Mouse (Mus musculus) heart, postnatal 0 days (tissue): ENCODE measurements at regions not wholly inside any gene's neighbourhood (a gene's known extent, or its start where the extent isn't known, plus 50 kb on each side); places are given as distances from the start of the nearest gene placed in this dataset.

Source experiments
- CTCF ChIP-seq: IDR thresholded peaks from 2 replicates; pipeline ENCODE4 v1.5.1; 2016; ENCODE audit warnings: antibody characterized with exemption, control low read depth, low read depth
- EP300 ChIP-seq: IDR thresholded peaks from 2 replicates; pipeline ENCODE4 v1.6.1; 2016; ENCODE audit warnings: antibody characterized with exemption, low read depth

- TF ChIP-seq CTCF (no peak), EP300 (no peak)
Observed at GRCm38 (mm10) chr2:138640654-138641053, 384.3 kb downstream of the Btbd3 start.
